Mouse (Mus musculus) CD4-positive, CD25-positive, alpha-beta regulatory T cell, adult 2 months (primary cell): ENCODE results near the gene Paics.

ENCODE experiments used
- DNase-seq: peaks from one replicate; pipeline ENCODE4 v3.0.0-alpha.2; 2012; ENCODE audit warnings: low read depth, low spot score

Paics gene

DNA sequence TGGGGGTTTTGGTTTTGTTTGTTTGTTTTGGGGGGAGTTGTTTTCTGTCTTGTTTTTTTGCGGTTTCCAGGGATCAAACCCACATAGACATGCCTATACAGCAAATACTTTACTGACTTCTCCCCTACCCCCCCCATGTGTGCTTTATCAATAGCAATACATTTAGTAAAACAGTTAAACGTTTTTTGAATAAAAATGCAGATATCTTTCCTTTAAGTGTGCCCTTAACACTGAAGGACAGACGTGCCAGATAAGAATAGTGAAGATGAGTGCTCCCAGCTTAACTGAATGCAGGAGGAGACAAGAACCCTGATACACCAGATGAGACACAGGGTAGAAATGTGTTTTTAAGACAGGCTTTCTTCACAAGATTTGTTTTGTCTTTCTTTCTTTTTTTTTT lies 60.0 kb downstream of the Paics start:
- DNase-seq, result no peak

GRCm38 (mm10) chr5:77013171-77013570 lies 62.1 kb downstream of the Paics start:
- no peak for DNase-seq

- peak; percentile 79 for DNase-seq
Observed at GRCm38 (mm10) chr5:77015544-77016482, 64.7 kb downstream of the Paics start, which contains the start of gene Thegl. Gene Thegl (plus strand): TSS chr5:77016023.
